Mouse (Mus musculus): Measurements from ENCODE around the gene Bsn. TPM values are rescaled to one million over a fixed set of nuclear protein-coding genes. Genes with fewer than 3 reads are reported as not detected.

Gene Bsn
- polyA plus RNA-seq, 2 experiments from 2014 or later, result 0.10 to 0.23 TPM

- ATAC-seq, result no peak
Measured at GRCm38 (mm10) chr9:108083561-108083960, 106.6 kb downstream of the Bsn start.

GRCm38 (mm10) chr9:108082988-108083431 is 107.2 kb downstream of the Bsn start, which contains the start of gene Rnf123:
Gene Rnf123 (minus strand): TSS chr9:108083346.
- ATAC-seq, result peak; percentile 84

- no peak for ATAC-seq
Measured at GRCm38 (mm10) chr9:108082549-108082948, 107.6 kb downstream of the Bsn start.

- no peak for ATAC-seq
Measured at GRCm38 (mm10) chr9:108080168-108080567, 110.0 kb downstream of the Bsn start, which contains the start of gene Mst1. Gene Mst1 (plus strand): TSS chr9:108080436.

GRCm38 (mm10) chr9:108073141-108073930 is 116.8 kb downstream of the Bsn start:
- ATAC-seq, result no peak

- ATAC-seq, result no peak
Measured at GRCm38 (mm10) chr9:108072481-108072924, 117.7 kb downstream of the Bsn start.

- no peak for ATAC-seq
Measured at GRCm38 (mm10) chr9:108071801-108072200, 118.4 kb downstream of the Bsn start.

- no peak for ATAC-seq
Measured at GRCm38 (mm10) chr9:108069529-108069928, 120.7 kb downstream of the Bsn start.

- ATAC-seq, result no peak
Measured at GRCm38 (mm10) chr9:108069007-108069406, 121.2 kb downstream of the Bsn start.

- peak; percentile 72 for ATAC-seq
Measured at GRCm38 (mm10) chr9:108067900-108068299, 122.3 kb downstream of the Bsn start.

- no peak for ATAC-seq
Measured at GRCm38 (mm10) chr9:108067199-108067598, 123.0 kb downstream of the Bsn start.

- ATAC-seq, result peak; percentile 57
Measured at GRCm38 (mm10) chr9:108065491-108066011, 124.6 kb downstream of the Bsn start.

- no peak for ATAC-seq
Measured at GRCm38 (mm10) chr9:108063361-108063760, 126.8 kb downstream of the Bsn start.

- ATAC-seq, result no peak
Measured at GRCm38 (mm10) chr9:108062142-108062541, 128.0 kb downstream of the Bsn start.

GRCm38 (mm10) chr9:108058291-108058690 is 131.9 kb downstream of the Bsn start:
- ATAC-seq, result no peak

GRCm38 (mm10) chr9:108057262-108057562 is 133.0 kb downstream of the Bsn start:
- no peak for ATAC-seq

- ATAC-seq, result no peak
Measured at GRCm38 (mm10) chr9:108056361-108057261, 133.6 kb downstream of the Bsn start.

GRCm38 (mm10) chr9:108055661-108056237 is 134.4 kb downstream of the Bsn start:
- ATAC-seq, result no peak

- ATAC-seq, result no peak
Measured at GRCm38 (mm10) chr9:108055061-108055460, 135.1 kb downstream of the Bsn start.

GRCm38 (mm10) chr9:108054331-108055040 is 135.7 kb downstream of the Bsn start:
- ATAC-seq, result no peak

- no peak for ATAC-seq
Measured at GRCm38 (mm10) chr9:108053665-108054225, 136.4 kb downstream of the Bsn start.

Data from CD4-positive, CD25-positive, alpha-beta regulatory T cell, adult 4 months (primary cell).